Mouse (Mus musculus) brown adipose tissue, adult 24 weeks (tissue): ENCODE measurements around the gene Elavl3. TPM values are rescaled to one million over a fixed set of nuclear protein-coding genes. Genes with fewer than 3 reads are reported as not detected.
"Not testable (repeated sequence)": the region's sequence is repeated elsewhere in the genome, so short reads cannot be mapped to it uniquely, and the experiment has no call there.

Experiments
- H3K27ac ChIP-seq: fragments of 200-500 bp; replicated peaks from 2 replicates; pipeline ENCODE4 v1.5.1; 2012; ENCODE audit warnings: low read depth, mild to moderate bottlenecking, low read length
- H3K4me1 ChIP-seq: fragments of 200-500 bp; 2 replicates; pipeline ENCODE4 v1.6.1; 2012; ENCODE audit warnings: low read length, mixed read lengths; ENCODE audit not compliant: control insufficient read depth, insufficient read depth, insufficient read length
- H3K4me3 ChIP-seq: fragments of 200-500 bp; 2 replicates; pipeline ENCODE4 v1.5.1; 2012; ENCODE audit warnings: low read depth, mild to moderate bottlenecking, low read length, moderate library complexity; ENCODE audit not compliant: insufficient read depth
- polyA plus RNA-seq: library from polyadenylated mRNA; stranded (reverse); fragments of >200 nt; gene quantifications from 2 replicates; pipeline ENCODE4 v1.2.4, GENCODE M21; 2012; ENCODE audit not compliant: missing spikeins, insufficient read depth, insufficient read length

Gene Elavl3
- polyA plus RNA-seq, result 0.91 and 2.0 TPM in 2 replicates

GRCm38 (mm10) chr9:22051958-22052254, at the start of gene Elavl3:
Elavl3 (minus strand) TSS chr9:22052023.
- H3K27ac ChIP-seq, result no peak within 1 kb of the TSS
- H3K4me1 ChIP-seq, result peaks cover 4% of the 10 kb centered on the region; the same call in 1 of the 2 replicates
- H3K4me3 ChIP-seq, result peak within 1 kb of the TSS; percentile 42

- peaks cover 2% of the 10 kb centered on the region; the same call in 1 of the 2 replicates for H3K4me1 ChIP-seq
- H3K27ac ChIP-seq, result no peak overlapping the region
- no peak overlapping the region for H3K4me3 ChIP-seq
Measured at GRCm38 (mm10) chr9:22099922-22100321, 48.1 kb upstream of the Elavl3 start.

- no peak within 1 kb of the TSS for H3K27ac ChIP-seq
- H3K4me3 ChIP-seq, result no peak within 1 kb of the TSS
- peaks cover 2% of the 10 kb centered on the region; the same call in 1 of the 2 replicates for H3K4me1 ChIP-seq
Measured at GRCm38 (mm10) chr9:22098993-22099696, 47.3 kb upstream of the Elavl3 start, which contains the start of gene Cnn1. Cnn1 (plus strand) TSS chr9:22099216.

- Histone ChIP-seq H3K4me3 (peak overlapping the region; percentile 40), H3K4me1 (peaks cover 2% of the 10 kb centered on the region; the same call in 1 of the 2 replicates), H3K27ac (no peak overlapping the region)
Measured at GRCm38 (mm10) chr9:22095854-22096307, 44.1 kb upstream of the Elavl3 start.

GRCm38 (mm10) chr9:22092746-22093145, 40.9 kb upstream of the Elavl3 start:
- peaks cover 2% of the 10 kb centered on the region; the same call in 1 of the 2 replicates for H3K4me1 ChIP-seq
- H3K27ac ChIP-seq, result no peak overlapping the region
- no peak overlapping the region for H3K4me3 ChIP-seq

- Histone ChIP-seq H3K4me1 (no peaks in the 10 kb centered on the region), H3K4me3 (no peak overlapping the region), H3K27ac (no peak overlapping the region)
Measured at GRCm38 (mm10) chr9:22089986-22090385, 38.2 kb upstream of the Elavl3 start.

- H3K4me3 ChIP-seq, result no peak overlapping the region
- no peaks in the 10 kb centered on the region for H3K4me1 ChIP-seq
- H3K27ac ChIP-seq, result no peak overlapping the region
Measured at GRCm38 (mm10) chr9:22089281-22089680, 37.5 kb upstream of the Elavl3 start.

- H3K4me1 ChIP-seq, result no peaks in the 10 kb centered on the region
- no peak overlapping the region for H3K4me3 ChIP-seq
- no peak overlapping the region for H3K27ac ChIP-seq
Measured at GRCm38 (mm10) chr9:22087034-22087618, 35.3 kb upstream of the Elavl3 start.

- peak overlapping the region; percentile 45; the same call in 1 of the 2 replicates for H3K27ac ChIP-seq
- peak overlapping the region; percentile 65 for H3K4me3 ChIP-seq
- no peaks in the 10 kb centered on the region for H3K4me1 ChIP-seq
Measured at GRCm38 (mm10) chr9:22086012-22086411, 34.2 kb upstream of the Elavl3 start.

- Histone ChIP-seq H3K4me3 (peak within 1 kb of the TSS; percentile 86), H3K27ac (peak within 1 kb of the TSS; percentile 79), H3K4me1 (no peaks in the 10 kb centered on the region)
Measured at GRCm38 (mm10) chr9:22085022-22085834, 33.4 kb upstream of the Elavl3 start, which contains the start of gene Ecsit. Ecsit (minus strand) TSS chr9:22085438.

GRCm38 (mm10) chr9:22084667-22085021, 32.8 kb upstream of the Elavl3 start:
- peak overlapping the region; percentile 79; the same call in 1 of the 2 replicates for H3K27ac ChIP-seq
- no peaks in the 10 kb centered on the region for H3K4me1 ChIP-seq
- peak overlapping the region; percentile 86 for H3K4me3 ChIP-seq

- Histone ChIP-seq H3K27ac (no peak overlapping the region), H3K4me1 (0 out of 2 replicates have a peak, but pooled peaks cover 2% of the 10 kb centered on the region), H3K4me3 (no peak overlapping the region)
Measured at GRCm38 (mm10) chr9:22076223-22076622, 24.4 kb upstream of the Elavl3 start.

GRCm38 (mm10) chr9:22075778-22076177, 24.0 kb upstream of the Elavl3 start:
- H3K4me3 ChIP-seq, H3K27ac ChIP-seq: not testable (repeated sequence)

GRCm38 (mm10) chr9:22072276-22072675, 20.5 kb upstream of the Elavl3 start:
- Histone ChIP-seq H3K27ac (no peak overlapping the region), H3K4me1 (0 out of 2 replicates have a peak, but pooled peaks cover 2% of the 10 kb centered on the region), H3K4me3 (no peak overlapping the region; the same call in 1 of the 2 replicates)

More at GRCm38 (mm10) chr9:22075778-22076177, 24.0 kb upstream of the Elavl3 start:
- not testable (repeated sequence) for H3K4me1 ChIP-seq
